Mouse (Mus musculus) forebrain, embryonic 15.5 days (tissue): ENCODE measurements around the gene Cdc45. TPM values are rescaled to one million over a fixed set of nuclear protein-coding genes. Genes with fewer than 3 reads are reported as not detected.

Experiments
- ATAC-seq: fragments of 200-750 bp; cut with Nextera tagmentation; replicated peaks from 2 replicates; pipeline ENCODE4 v1.8.0; 2017; ENCODE audit warnings: mild to moderate bottlenecking, moderate TSS enrichment, moderate library complexity
- H3K27ac ChIP-seq: fragments of 300-500 bp; sonication (generic); replicated peaks from 2 replicates; pipeline ENCODE4 v1.5.1; 2015; ENCODE audit warnings: mild to moderate bottlenecking, inconsistent platforms
- H3K27me3 ChIP-seq: fragments of 300-500 bp; sonication (generic); 2 replicates; pipeline ENCODE4 v1.6.1; 2015; ENCODE audit warnings: inconsistent platforms
- H3K36me3 ChIP-seq: fragments of 300-500 bp; sonication (generic); 2 replicates; pipeline ENCODE4 v1.6.1; 2015; ENCODE audit warnings: mild to moderate bottlenecking, inconsistent platforms
- H3K4me1 ChIP-seq: fragments of 300-500 bp; sonication (generic); 2 replicates; pipeline ENCODE4 v1.6.1; 2015; ENCODE audit warnings: inconsistent platforms
- H3K4me2 ChIP-seq: fragments of 300-500 bp; sonication (generic); replicated peaks from 2 replicates; pipeline ENCODE4 v1.6.1; 2015; ENCODE audit warnings: mild to moderate bottlenecking, inconsistent platforms
- H3K4me3 ChIP-seq: fragments of 300-500 bp; sonication (generic); 2 replicates; pipeline ENCODE4 v1.5.1; 2015; ENCODE audit warnings: mild to moderate bottlenecking, inconsistent platforms
- H3K9ac ChIP-seq: fragments of 300-500 bp; sonication (generic); replicated peaks from 2 replicates; pipeline ENCODE4 v1.6.1; 2015; ENCODE audit warnings: mild to moderate bottlenecking, inconsistent platforms
- H3K9me3 ChIP-seq: fragments of 300-500 bp; sonication (generic); 2 replicates; pipeline ENCODE4 v1.6.1; 2016; ENCODE audit warnings: inconsistent platforms
- WGBS: fragments of 180-500 bp; shearing (Covaris S2); methylation state at CpG from one replicate; pipeline ENCODE4 v1.1.7; 2015; ENCODE audit warnings: mixed read lengths; 5-methylcytosine and 5-hydroxymethylcytosine counted together
- polyA plus RNA-seq: library from polyadenylated mRNA; unstranded; fragments of >200 nt; fragmentation: Nextera tagmentation; extraction: Ambion mirVana; gene quantifications from 2 replicates; pipeline ENCODE4 v1.2.1, GENCODE M21; 2015

Gene Cdc45
- polyA plus RNA-seq, 1 experiment from 2014 or later: 24.8 TPM

- Histone ChIP-seq H3K4me2 (no peak overlapping the region), H3K9me3 (no peaks in the 10 kb centered on the region), H3K4me1 (no peaks in the 10 kb centered on the region), H3K27me3 (no peaks in the 10 kb centered on the region), H3K36me3 (0 out of 2 replicates have a peak, but pooled peaks cover 2% of the 10 kb centered on the region), H3K27ac (no peak overlapping the region), H3K9ac (no peak overlapping the region), H3K4me3 (no peak overlapping the region)
- ATAC-seq: no peak
- 76% methylated on average over 1 of the region's 1 CpGs for WGBS
Measured at GRCm38 (mm10) chr16:18785485-18785884, 26.3 kb downstream of the Cdc45 start.

DNA sequence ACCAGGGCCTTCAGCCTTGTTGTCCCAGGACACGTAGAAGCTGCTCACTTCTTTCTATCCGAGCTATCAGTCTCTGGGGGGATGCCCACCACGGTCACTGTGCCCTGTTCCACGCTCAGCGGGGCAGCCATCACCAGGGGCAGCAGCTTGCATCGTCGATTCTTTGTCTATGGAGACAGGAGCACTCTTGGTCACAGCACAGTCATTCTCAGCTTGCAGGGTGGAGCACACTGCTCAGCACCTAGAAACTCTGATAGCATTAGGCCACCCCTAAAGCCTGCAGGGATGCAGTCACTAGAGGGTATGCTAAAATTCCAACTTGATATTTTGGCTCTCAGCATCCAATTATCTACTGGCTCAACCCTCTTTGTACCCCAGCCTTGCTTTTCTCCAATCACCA is 26.8 kb downstream of the Cdc45 start:
- H3K27me3 ChIP-seq: no peaks in the 10 kb centered on the region
- 95% methylated on average over 7 of the region's 7 CpGs for WGBS
- no peaks in the 10 kb centered on the region for H3K9me3 ChIP-seq
- H3K36me3 ChIP-seq: no peaks in the 10 kb centered on the region
- no peak for ATAC-seq
- H3K4me1 ChIP-seq: no peaks in the 10 kb centered on the region
- no peak overlapping the region for H3K27ac ChIP-seq
- H3K4me2 ChIP-seq: no peak overlapping the region
- no peak overlapping the region for H3K9ac ChIP-seq
- no peak overlapping the region for H3K4me3 ChIP-seq

DNA sequence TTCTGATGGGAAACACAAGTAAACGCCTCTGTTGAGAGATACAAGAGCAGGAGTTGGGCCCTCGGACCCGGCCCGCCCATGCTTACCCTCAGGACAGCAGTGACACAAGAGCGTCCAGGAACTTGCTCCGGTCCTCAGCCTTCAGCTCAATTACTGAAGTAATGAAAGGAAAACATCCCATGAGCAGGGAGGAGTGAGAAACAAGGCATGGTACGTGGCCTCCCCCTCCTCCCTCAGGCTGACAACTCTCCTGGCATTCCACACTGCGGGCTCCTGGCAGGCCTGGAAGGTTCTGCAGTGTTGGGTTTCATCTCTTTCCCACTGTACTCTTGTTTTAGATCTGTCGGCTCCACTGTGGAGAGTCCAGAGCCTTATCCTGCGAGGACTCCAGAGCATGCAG is 30.0 kb downstream of the Cdc45 start:
- Histone ChIP-seq H3K27me3 (peaks cover 24% of the 10 kb centered on the region), H3K4me1 (peaks cover 11% of the 10 kb centered on the region), H3K9me3 (no peaks in the 10 kb centered on the region), H3K27ac (no peak overlapping the region), H3K4me3 (no peak overlapping the region), H3K36me3 (no peaks in the 10 kb centered on the region), H3K4me2 (no peak overlapping the region), H3K9ac (no peak overlapping the region)
- ATAC-seq: no peak
- WGBS: 92% methylated on average over 10 of the region's 10 CpGs

DNA sequence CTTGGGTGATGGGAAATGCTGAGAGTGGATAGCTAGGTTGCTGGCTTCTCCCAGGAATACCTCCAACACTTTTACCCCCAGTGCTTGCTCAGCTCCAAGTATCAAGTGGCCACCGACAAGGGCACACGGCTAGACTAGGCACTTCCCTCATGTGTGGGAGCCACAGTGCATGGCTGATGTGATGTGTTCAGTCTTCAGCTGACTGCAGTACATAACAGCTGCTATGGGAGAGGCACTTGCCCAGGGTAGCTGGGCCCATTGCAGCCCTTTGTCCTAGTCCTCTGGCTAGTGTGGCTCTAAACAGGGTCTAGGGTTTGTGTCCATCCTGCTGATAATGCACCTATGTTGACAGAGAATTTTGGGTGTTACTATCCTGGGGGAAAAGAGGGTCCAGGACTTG is 33.3 kb downstream of the Cdc45 start:
- H3K4me2 ChIP-seq: no peak overlapping the region
- H3K27ac ChIP-seq: no peak overlapping the region
- 57% methylated on average over 2 of the region's 2 CpGs for whole genome bisulfite sequencing
- H3K9ac ChIP-seq: no peak overlapping the region
- H3K4me3 ChIP-seq: peak overlapping the region; percentile 43
- peaks cover 43% of the 10 kb centered on the region for H3K27me3 ChIP-seq
- peaks cover 12% of the 10 kb centered on the region for H3K4me1 ChIP-seq
- ATAC-seq: no peak
- no peaks in the 10 kb centered on the region for H3K9me3 ChIP-seq
- H3K36me3 ChIP-seq: no peaks in the 10 kb centered on the region

DNA sequence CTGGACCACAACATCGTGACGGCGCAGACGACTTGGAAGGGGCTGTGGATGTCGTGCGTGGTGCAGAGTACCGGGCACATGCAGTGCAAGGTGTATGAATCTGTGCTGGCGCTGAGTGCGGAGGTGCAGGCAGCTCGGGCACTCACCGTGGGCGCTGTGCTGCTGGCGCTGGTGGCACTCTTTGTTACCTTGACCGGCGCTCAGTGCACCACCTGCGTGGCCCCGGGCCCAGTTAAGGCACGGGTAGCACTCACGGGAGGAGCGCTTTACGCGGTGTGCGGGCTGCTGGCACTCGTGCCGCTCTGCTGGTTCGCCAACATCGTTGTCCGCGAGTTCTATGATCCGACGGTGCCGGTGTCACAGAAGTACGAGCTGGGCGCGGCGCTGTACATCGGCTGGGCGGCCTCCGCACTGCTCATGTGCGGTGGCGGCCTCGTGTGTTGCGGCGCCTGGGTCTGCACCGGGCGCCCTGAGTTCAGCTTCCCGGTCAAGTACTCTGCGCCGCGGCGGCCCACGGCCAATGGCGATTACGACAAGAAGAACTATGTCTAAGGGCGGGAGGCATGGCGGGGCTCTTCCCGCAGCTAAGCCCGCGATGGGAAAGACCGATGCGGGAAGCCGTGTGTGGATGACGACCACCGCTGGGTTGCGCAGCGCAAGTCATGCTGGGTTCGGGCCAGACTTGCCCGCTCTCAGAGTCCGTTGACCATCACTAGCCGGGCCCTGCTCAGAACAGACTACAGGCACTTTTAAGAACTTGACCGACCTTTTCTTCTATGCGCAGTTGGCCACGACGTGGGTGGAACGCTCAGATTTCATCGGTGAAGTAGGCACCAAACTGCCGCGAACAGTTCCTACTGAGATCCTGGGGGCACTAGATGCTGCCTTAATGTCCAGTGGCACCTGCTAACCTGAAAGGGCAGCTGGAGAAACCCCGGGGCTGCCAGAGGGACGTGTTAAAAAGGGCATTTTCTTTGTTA is 34.4 kb downstream of the Cdc45 start:
- H3K9me3 ChIP-seq: no peaks in the 10 kb centered on the region
- H3K27ac ChIP-seq: 0 out of 2 replicates have a peak overlapping the region, but pooled peaks have one; percentile 22
- peak; percentile 74 for ATAC-seq
- peak overlapping the region; percentile 30 for H3K9ac ChIP-seq
- peaks cover 12% of the 10 kb centered on the region for H3K4me1 ChIP-seq
- H3K4me3 ChIP-seq: peak overlapping the region; percentile 43
- peaks cover 43% of the 10 kb centered on the region for H3K27me3 ChIP-seq
- H3K36me3 ChIP-seq: no peaks in the 10 kb centered on the region
- 2% methylated on average over 80 of the region's 80 CpGs for WGBS
- peak overlapping the region; percentile 65 for H3K4me2 ChIP-seq

DNA sequence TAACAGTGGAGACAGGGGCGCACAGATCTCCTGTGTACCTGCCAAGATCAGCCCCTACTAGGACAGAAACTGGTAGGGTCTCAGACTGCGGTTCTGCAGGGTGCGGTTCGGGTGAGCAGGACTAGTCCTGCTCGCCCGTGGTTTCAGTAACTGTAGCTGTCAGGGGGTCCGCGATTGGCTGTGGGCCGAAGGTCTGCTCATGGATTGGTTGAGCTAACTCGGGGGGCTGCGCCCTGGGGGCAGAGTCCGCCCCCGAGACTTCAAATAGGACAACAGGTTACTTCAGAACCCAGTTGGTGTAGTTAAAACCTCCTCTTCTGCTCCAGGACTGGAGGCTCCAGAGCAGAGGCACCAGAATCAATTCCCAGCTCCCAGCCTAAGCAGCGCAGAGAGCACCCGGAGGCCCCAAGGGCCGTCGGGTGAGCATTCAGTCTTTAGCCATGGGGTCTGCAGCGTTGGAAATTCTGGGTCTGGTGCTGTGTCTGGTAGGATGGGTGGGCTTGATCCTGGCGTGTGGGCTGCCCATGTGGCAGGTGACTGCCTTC is 35.2 kb downstream of the Cdc45 start, which contains the start of gene Cldn5:
Cldn5 (plus strand) TSS at position 292 of the 545 bp plus-strand sequence.
- Histone ChIP-seq H3K27ac (no peak within 1 kb of the TSS), H3K4me3 (peak within 1 kb of the TSS; percentile 43), H3K27me3 (peaks cover 43% of the 10 kb centered on the region), H3K4me2 (peak within 1 kb of the TSS; percentile 65), H3K9ac (peak within 1 kb of the TSS; percentile 30), H3K36me3 (no peaks in the 10 kb centered on the region), H3K9me3 (no peaks in the 10 kb centered on the region), H3K4me1 (peaks cover 12% of the 10 kb centered on the region)
- 3% methylated on average over 19 of the region's 19 CpGs for WGBS
- ATAC-seq: peak; percentile 49; the same call in 1 of the 2 replicates

DNA sequence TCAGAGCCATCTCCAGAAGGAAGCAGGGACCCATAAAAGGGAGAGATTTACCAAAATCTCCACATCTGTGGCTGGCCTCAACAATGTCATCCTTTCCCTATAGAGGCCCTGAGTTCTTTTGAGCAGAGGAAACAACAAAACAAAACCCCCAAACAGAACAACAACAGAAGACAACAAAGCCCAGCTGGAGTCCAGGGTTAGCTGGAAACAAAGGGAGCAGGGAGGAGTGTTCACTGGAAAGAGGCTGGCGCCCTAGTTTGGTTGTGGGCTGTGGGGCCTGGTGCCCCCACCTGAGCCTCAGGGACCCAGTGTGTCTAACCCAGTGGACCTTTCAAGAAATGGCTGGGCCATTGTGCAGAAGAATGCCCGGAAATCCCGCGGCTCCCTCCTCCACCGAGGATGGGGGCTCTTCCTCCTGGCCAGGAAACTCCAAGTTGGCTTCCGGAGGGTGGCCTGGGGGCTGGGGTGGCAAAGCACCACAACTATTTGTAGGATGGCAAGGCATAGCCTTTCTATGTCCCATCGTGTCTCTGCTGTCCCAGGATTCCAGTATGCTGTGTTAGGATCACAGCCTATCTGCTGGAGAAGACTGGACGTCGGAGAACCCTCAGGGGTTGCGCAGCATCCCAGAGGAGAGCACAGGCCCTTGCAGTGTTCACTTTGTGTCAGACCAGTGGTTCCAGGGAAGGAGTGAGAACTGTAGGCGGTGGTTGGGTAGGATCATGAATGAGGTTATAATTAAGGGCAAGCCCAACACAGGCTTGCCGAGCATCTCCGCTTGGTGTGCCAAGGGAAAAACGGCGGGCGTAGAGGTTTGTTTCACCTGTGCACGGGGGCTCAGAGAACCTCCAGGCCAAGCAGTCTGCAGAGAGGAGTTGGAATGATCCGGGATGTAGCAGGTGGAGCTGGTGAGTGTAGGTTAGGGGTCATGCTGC is 35.9 kb downstream of the Cdc45 start:
- ATAC-seq: no peak
- WGBS: 19% methylated on average over 18 of the region's 18 CpGs
- peaks cover 12% of the 10 kb centered on the region for H3K4me1 ChIP-seq
- H3K9ac ChIP-seq: no peak overlapping the region
- no peak overlapping the region for H3K27ac ChIP-seq
- peak overlapping the region; percentile 43; the same call in 1 of the 2 replicates for H3K4me3 ChIP-seq
- H3K27me3 ChIP-seq: peaks cover 43% of the 10 kb centered on the region
- no peaks in the 10 kb centered on the region for H3K36me3 ChIP-seq
- no peak overlapping the region; the same call in 1 of the 2 replicates for H3K4me2 ChIP-seq
- no peaks in the 10 kb centered on the region for H3K9me3 ChIP-seq

- Histone ChIP-seq H3K9me3 (no peaks in the 10 kb centered on the region), H3K27ac (no peak overlapping the region), H3K4me1 (peaks cover 12% of the 10 kb centered on the region), H3K36me3 (no peaks in the 10 kb centered on the region), H3K4me3 (no peak overlapping the region), H3K9ac (no peak overlapping the region), H3K27me3 (peaks cover 40% of the 10 kb centered on the region), H3K4me2 (no peak overlapping the region)
- no peak for ATAC-seq
- 21% methylated on average over 2 of the region's 2 CpGs for WGBS
Measured at GRCm38 (mm10) chr16:18773936-18774335, 37.9 kb downstream of the Cdc45 start.

DNA sequence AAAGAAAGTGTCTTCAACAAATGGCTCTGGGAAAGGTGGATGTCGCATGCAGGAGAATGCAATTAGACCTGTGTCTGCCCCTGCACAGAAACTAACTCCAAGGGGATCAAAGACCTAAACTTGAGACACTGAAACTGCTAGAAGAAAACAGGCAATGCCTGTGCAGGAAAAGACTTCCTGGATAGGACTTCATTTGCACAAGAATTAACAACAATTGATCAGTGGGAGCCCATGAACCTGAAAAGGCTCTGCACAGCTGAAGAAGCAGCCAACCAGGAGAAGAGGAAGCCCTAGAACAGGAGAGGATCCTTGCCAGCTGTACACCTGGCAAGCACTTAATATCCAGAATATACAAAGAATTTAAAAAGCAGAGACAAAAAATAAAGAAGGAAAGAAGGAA is 42.3 kb downstream of the Cdc45 start:
- no peaks in the 10 kb centered on the region for H3K4me1 ChIP-seq
- no peak for ATAC-seq
- no peak overlapping the region for H3K9ac ChIP-seq
- H3K36me3 ChIP-seq: no peaks in the 10 kb centered on the region
- no peaks in the 10 kb centered on the region for H3K9me3 ChIP-seq
- H3K4me3 ChIP-seq: no peak overlapping the region
- no peaks in the 10 kb centered on the region for H3K27me3 ChIP-seq
- H3K27ac ChIP-seq: no peak overlapping the region
- H3K4me2 ChIP-seq: no peak overlapping the region
- WGBS: 64% methylated on average over 1 of the region's 1 CpGs

- ATAC-seq: no peak
- no peaks in the 10 kb centered on the region for H3K9me3 ChIP-seq
- H3K27me3 ChIP-seq: no peaks in the 10 kb centered on the region
- no peaks in the 10 kb centered on the region for H3K4me1 ChIP-seq
- H3K27ac ChIP-seq: no peak overlapping the region
- H3K36me3 ChIP-seq: no peaks in the 10 kb centered on the region
- H3K9ac ChIP-seq: no peak overlapping the region
- H3K4me3 ChIP-seq: no peak overlapping the region
- no peak overlapping the region for H3K4me2 ChIP-seq
- WGBS: 81% methylated on average over 4 of the region's 4 CpGs
Measured at GRCm38 (mm10) chr16:18766390-18766789, 45.4 kb downstream of the Cdc45 start.

DNA sequence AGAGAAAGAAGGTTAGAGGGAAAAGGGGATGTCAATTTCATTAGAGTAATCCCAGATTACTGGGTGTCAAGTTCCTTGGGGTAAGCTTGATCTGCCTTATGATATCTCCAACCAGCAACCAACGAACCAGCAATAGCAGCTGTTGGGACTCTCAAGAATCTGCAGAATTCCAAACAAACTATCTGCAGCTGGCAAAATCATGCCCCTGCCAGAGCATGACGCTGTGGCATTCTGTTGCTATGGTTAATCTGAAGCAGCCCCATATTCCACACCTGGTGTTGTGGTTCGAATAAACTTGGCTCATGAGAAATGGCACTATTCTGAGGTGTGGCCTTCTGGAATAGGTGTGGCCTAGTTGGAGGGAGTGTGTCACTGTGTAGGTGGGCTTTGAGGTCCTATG is 48.8 kb downstream of the Cdc45 start:
- H3K4me1 ChIP-seq: no peaks in the 10 kb centered on the region
- H3K9ac ChIP-seq: no peak overlapping the region
- no peak overlapping the region for H3K27ac ChIP-seq
- H3K9me3 ChIP-seq: no peaks in the 10 kb centered on the region
- H3K27me3 ChIP-seq: no peaks in the 10 kb centered on the region
- H3K4me2 ChIP-seq: no peak overlapping the region
- no peak for ATAC-seq
- no peak overlapping the region for H3K4me3 ChIP-seq
- no peaks in the 10 kb centered on the region for H3K36me3 ChIP-seq
- WGBS: 83% methylated on average over 3 of the region's 3 CpGs
